Mouse (Mus musculus) C2C12 (cell line): Measurements from ENCODE around the gene Atp2b4.

Experiments used
- CEBPB ChIP-seq: IDR thresholded peaks from one replicate; pipeline ENCODE4 v1.6.1; 2011; ENCODE audit warnings: low read depth, mild to moderate bottlenecking, control low read depth, moderate library complexity
- CTCF ChIP-seq: IDR thresholded peaks from one replicate; pipeline ENCODE4 v1.5.1; 2011; ENCODE audit not compliant: control insufficient read depth, insufficient read depth, insufficient read length
- MAX ChIP-seq: IDR thresholded peaks from one replicate; pipeline ENCODE4 v1.6.1; 2011; ENCODE audit warnings: mild to moderate bottlenecking, control low read depth
- USF1 ChIP-seq: IDR thresholded peaks from one replicate; pipeline ENCODE4 v1.6.1; 2011; ENCODE audit warnings: low read depth, mild to moderate bottlenecking, control low read depth, moderate library complexity

- TF ChIP-seq CTCF (no peak), MAX (no peak), USF1 (no peak), CEBPB (no peak)
Measured at GRCm38 (mm10) chr1:133656811-133657210, 144.0 kb downstream of the Atp2b4 start.
